Mouse (Mus musculus) olfactory bulb, adult 2 months (tissue): ENCODE measurements around the gene Egln1.

Experiments
- CTCF ChIP-seq: fragments of 200-500 bp; IDR thresholded peaks from 2 replicates; pipeline ENCODE4 v1.5.1; 2012; ENCODE audit warnings: low read depth, mild to moderate bottlenecking, low read length, moderate library complexity; ENCODE audit not compliant: insufficient read depth
- POLR2A ChIP-seq: fragments of 200-500 bp; IDR thresholded peaks from 2 replicates; pipeline ENCODE4 v1.6.1; 2012; ENCODE audit warnings: mild to moderate bottlenecking, low read depth, low read length, moderate library complexity; ENCODE audit not compliant: insufficient read depth

DNA sequence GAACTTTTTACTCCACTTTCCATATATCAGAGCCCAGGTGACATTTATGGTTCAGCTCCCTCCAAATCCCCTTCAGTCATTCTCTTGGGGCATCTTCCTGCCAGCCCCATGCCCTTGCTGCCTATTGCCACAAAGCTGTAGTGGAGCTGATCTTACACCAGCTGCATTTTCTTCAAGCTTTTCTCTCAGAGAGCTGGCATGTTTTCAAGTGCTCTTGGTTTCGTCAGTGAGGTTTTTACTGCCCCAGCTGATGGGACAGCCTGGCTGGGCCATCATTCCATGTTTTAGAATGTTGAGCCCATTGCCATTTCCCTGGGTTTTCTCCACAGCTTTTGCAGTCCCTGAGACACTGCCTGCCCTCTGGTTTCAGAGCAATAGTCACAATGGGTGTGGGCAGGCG lies 46.7 kb upstream of the Egln1 start:
- TF ChIP-seq CTCF (no peak), POLR2A (no peak)
